Mouse (Mus musculus) embryo, embryonic 10.5 days (tissue): ENCODE results near the gene Sec23ip.
"Not testable (repeated sequence)": the region's sequence is repeated elsewhere in the genome, so short reads cannot be mapped to it uniquely, and the experiment has no call there.

Source experiments
- DNase-seq: peaks from one replicate; pipeline ENCODE4 v3.0.0-alpha.2; 2015; ENCODE audit warnings: low spot score

Sec23ip gene

GRCm38 (mm10) chr7:128744684-128745485 is at the start of gene Sec23ip:
TSS of gene Sec23ip (plus strand) at chr7:128744943.
- peak; percentile 100 for DNase-seq

GRCm38 (mm10) chr7:128699959-128700358 is 44.8 kb upstream of the Sec23ip start:
- DNase-seq, result not testable (repeated sequence)

- peak; percentile 87 for DNase-seq
Observed at GRCm38 (mm10) chr7:128705735-128706134, 39.0 kb upstream of the Sec23ip start.

GRCm38 (mm10) chr7:128717991-128718390 is 26.8 kb upstream of the Sec23ip start:
- no peak for DNase-seq

- DNase-seq, result peak; percentile 82
Observed at GRCm38 (mm10) chr7:128724761-128725160, 20.0 kb upstream of the Sec23ip start.

DNA sequence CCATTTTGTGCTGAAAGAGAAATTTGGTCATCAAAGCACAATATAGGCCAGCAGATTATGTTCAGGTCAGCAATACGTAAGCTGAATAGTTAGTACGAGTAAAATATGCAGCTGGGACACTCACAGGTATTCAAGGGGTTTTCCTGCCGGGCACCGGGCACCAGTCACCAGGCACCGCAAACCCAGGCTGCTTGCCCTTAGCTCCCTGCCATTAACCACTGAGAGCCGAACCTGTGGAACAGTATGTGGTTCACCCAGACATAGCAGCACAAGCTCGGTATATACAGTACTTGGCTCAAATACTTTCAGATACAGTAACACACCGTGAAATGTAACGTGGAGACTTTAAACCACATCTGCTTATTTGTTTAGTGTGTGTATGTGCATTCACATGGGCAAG is 19.6 kb upstream of the Sec23ip start:
- DNase-seq, result no peak

DNA sequence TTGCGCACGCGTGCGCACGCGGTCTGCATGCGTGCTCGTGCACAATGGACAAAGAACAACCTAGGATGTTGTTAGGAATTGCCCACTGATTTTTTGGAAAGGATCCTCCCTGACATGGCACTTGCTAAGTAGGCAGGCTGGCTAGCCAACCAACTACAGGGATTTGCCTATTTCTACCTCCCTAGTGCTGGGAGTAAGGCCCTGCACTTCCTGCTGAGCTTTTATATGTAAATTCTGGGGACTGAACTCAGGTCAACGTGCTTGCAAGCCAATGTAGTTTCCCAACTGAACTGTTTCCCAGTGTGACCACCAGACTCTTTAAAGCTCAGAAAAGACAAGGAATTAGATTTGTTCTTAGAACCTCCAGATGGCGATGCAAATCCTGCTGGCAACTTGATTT is 17.7 kb upstream of the Sec23ip start:
- DNase-seq, result no peak

DNA sequence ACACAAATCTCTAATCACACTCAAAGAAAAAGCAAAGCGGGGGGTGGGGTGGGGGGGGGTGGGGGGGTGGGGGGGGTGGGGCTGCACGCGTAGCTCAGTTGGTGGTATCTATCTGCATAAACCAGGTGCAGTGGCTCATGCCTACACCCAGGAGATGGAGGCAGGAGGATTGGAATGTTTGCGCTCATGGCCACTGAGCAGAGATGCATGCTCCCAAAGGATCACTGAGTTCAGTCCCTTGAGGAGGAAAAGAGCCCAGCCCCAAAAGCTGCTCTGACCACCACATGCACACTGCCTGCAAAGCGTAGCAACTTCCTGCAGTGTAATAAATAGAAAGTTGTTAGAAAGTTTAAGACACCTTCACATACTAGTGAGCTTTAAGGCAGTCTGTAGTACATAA is 17.0 kb upstream of the Sec23ip start:
- no peak for DNase-seq

- no peak for DNase-seq
Observed at GRCm38 (mm10) chr7:128728738-128729137, 16.0 kb upstream of the Sec23ip start.

DNA sequence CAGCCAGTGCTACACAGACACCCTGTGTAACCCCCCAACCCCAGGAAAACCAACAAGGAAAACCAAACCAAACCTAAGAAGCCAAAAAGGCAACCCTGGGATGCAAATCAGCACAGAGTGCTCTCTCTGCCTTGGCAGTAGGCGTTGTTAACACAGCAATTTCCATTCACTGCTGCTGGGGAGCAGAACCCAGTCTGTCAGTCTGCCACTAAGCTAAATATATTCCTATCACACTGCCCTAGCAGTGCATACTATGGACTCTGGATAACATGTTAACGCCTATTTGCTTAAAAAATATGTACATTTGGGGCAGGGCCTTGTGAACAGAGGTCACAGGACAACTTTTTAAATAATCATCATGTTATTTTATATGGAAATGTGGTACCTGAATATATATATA is 13.2 kb upstream of the Sec23ip start:
- no peak for DNase-seq

GRCm38 (mm10) chr7:128738041-128738440 is 6.7 kb upstream of the Sec23ip start:
- DNase-seq, result no peak

DNA sequence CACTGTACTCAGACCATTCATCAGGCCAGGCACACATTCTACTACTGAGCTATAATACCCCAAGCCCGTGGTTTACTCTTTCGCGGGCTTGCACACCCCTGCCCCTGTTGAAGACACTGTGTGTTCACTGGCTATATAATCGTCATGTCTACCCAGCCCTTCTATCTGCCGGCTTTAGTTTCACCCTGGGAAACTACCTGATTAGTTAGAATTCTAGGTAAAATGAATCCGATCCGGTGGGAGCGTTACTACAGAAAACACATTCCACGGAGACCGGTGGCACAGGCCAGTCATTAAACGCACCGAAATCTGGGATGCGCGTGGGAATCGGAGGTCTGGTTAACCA is 5.7 kb upstream of the Sec23ip start:
- peak; percentile 14 for DNase-seq

DNA sequence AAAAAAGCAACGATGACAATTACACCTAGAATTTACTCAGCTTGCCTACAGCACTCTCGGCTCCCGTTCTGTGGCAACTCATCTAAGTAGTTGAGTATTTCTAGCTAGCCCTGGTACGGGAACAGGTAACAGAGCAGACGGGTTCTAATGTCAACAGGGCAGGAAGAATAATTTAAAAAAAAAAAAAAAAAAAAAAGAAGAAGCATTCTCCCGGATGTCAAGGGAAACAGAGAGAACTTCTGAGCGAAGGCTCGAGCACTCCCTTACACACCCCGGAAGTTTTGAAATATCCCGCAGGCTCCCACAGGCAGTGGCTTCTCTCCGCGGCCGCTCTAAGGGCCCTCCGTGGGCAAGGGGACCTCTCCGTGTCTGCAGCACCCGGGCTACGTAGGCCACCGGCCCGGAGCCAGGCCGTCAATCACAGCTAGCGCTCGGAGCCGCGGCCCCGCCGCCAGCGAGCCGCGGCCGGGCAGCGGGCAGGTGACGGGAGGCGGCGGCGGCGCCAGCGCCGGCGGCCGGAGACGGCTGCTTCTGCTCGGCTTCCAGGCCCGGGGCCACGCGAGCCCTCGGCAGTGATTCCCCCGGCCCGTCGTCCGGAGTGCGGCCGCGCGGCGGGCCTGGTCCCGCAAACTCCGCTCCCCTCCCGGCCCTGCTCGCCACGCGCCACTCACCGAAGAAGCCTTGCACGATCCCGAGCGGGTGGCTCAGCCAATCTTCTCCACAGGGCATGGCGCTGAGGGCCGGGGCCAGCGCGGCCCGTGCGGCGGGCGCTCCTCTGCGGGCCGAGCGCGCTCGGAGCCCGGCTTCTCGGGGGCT is 5.1 kb upstream of the Sec23ip start:
- peak; percentile 40 for DNase-seq

DNA sequence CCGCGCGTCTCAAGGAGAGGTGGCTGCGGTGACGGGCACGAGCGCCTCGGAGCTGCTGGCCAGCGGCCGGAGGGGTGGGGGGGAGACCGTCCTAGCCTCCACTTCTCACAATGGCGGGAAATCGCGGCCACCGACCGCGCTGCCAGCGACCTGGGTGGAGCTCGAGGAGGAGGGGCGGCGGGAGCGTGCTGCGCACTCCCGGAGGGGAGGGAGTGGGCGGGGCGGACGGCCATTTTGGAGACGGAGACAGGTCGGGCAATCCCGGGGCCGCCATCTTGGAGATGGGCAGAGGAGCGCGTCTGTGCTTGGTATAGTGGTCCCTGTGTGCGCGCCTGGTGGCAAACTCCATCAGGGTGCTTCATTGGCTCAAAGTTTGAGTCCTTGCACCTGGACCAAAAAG is 4.4 kb upstream of the Sec23ip start, which contains the start of gene Mcmbp:
Gene Mcmbp, minus strand, starts transcription at position 162 of the 400 bp plus-strand sequence.
- DNase-seq, result peak; percentile 97

DNA sequence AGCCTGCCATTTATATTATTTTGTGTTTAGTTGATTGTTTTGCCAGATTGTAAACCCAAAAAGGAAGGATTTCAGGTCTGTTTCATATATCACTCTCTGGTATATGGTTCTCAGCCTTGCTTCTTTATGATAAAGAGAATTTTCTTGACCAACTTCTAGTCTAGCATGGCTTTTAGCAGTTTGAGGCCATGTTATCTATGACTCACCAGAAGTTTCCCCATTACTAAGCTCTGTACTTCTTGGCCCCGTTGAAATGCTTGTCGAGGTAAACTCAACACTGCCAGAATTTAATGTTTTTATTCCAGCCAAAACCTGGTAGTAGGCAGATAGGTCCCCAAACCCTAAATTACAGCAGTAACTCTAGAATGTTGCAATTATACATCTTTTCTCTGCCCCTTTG is 845 bp upstream of the Sec23ip start:
- no peak for DNase-seq

DNA sequence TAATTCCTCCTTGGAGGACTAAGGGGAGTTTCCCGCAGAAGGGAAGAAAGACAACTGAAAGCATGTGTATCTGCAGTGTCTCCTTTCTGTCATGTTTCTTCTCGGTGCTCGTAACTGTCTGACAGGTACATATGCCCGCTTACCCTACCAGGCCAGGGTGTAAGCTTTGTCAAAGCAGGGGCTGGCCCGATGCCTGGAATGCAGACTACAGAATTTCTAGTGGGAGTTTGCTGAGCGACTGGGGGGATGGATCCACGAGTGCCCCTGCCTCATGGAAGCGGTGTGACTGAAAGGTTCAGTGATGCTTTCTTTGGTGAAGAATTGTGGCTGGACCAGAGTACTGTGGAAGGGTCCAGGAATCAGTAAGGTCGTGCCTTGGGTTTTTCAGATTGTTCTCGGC is 1.4 kb downstream of the Sec23ip start:
- no peak for DNase-seq

DNA sequence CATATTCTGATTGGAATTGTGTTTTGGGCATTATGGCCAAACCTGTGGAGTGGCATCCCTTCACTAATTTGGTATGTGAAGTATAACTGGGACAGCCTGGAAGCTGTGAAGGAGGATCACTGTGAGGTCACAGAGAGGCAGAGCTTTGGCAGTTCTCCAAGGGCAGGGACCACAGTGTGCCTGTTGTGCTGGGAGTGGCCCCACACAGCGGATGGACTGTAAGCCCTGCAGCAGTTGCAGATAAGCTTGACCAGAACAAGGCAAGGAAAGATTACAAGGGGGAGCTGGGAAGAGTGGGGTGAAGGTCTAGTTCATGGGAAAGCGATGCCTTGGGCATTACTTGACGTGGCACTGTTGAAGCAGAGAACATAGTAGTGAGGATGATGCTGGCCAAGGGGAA is 4.0 kb downstream of the Sec23ip start:
- peak; percentile 16 for DNase-seq

GRCm38 (mm10) chr7:128750296-128750695 is 5.6 kb downstream of the Sec23ip start:
- DNase-seq, result no peak

- no peak for DNase-seq
Observed at GRCm38 (mm10) chr7:128752012-128752411, 7.3 kb downstream of the Sec23ip start.

- DNase-seq, result no peak
Observed at GRCm38 (mm10) chr7:128755396-128755795, 10.7 kb downstream of the Sec23ip start.

DNA sequence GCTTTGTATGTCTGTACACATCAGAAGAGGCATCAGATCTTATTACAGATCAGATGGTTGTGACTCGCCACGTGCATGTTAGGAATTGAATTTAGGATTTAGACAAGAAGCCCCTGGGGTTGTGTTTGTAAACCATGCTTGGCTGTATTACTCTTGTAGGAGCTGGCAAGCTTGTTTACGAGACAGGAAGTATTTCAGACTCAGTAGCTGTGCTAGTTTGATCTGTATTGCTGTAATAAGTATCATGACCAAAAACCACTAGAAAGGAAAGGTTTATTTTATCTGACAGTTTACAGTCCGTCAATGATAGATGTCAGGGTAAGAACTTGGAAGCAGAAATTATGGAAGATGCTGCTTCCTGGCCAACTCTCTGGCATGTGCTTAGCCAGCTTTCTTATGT is 14.2 kb downstream of the Sec23ip start:
- DNase-seq, result no peak

- no peak for DNase-seq
Observed at GRCm38 (mm10) chr7:128766696-128767095, 22.0 kb downstream of the Sec23ip start.

DNA sequence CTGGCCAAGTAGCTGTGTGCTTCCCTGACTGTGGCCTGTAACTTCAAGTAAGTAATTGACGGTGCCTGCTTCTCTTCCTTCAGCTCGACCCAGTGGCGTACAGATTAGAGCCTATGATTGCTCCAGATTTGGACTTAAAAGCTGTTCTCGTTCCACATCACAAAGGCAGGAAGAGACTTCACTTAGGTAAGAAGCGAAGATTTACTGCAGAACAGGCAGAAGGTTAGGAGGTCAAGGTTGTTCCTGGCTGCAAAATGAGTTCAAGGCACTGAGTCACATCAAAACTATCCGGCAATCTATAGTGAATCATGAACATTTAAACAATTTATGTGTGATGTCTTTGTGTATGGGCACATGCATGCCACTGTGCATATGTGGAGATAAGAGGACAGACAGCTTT is 32.5 kb downstream of the Sec23ip start:
- no peak for DNase-seq
